Mouse (Mus musculus): ENCODE data around the gene Tmem176a.
"Not testable (repeated sequence)": the region's sequence is repeated elsewhere in the genome, so short reads cannot be mapped to it uniquely, and the experiment has no call there.

Gene Tmem176a

DNA sequence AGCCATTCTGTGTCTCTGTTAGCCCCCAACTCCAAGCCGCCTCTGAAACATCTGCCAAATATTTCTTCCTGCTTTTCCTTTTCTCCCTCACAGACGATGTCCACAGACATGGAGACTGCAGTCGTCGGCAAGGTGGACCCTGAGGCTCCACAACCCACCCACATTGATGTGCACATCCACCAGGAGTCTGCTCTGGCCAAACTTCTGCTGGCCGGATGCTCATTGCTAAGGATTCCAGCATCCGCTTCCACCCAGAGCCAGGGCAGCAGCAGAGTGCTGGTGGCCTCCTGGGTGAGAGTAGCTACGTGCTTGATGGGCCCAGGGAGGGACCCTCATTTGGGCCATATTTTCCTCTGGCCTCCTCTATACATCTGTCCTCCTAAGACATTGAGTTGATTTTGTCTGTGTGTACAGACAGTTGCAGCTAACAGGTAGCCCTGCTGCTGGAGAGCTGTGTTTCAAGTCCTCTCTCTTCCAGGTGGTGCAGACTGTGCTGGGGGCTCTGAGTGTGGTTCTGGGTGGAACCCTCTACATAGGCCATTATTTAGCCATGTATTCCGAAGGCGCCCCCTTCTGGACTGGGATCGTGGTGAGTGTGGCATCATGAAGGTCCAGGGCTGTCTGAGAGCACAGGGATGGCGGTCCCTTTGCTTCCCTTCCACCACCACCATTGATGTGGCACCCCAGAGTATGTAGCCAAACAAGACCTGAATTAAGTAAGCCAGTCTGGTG, 1.6 kb downstream of the Tmem176a start:
- DNase-seq (ENCODE audit: low read depth, low spot score) = no peak

- DNase-seq (ENCODE audit: low read depth, low spot score) = no peak
Observed at GRCm38 (mm10) chr6:48845086-48845485, 4.4 kb downstream of the Tmem176a start.

- DNase-seq (ENCODE audit: low read depth, low spot score) = no peak
Observed at GRCm38 (mm10) chr6:48851820-48852491, 11.2 kb downstream of the Tmem176a start.

DNA sequence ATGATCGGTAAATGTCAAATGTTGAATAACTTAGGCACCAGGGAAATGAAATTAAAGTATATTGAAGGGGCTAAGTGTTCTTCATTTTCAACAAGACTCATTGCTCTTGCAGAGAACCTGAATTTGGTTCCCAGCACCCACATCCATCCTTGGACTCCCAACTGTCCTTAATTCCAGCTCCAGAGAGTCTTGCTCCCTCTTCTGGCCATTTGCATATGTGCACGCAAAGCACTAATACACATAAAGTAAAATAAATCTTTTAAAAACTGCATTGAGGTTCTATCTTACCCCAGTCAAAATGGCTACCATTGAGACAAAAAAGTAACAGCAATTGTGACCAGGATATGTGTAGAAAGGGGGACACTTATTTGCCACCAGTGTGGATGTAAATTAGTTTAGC, 13.4 kb downstream of the Tmem176a start:
- no peak for DNase-seq (ENCODE audit: low read depth, low spot score)

GRCm38 (mm10) chr6:48857613-48858302, 17.0 kb downstream of the Tmem176a start:
- no peak for DNase-seq (ENCODE audit: low read depth, low spot score)

DNA sequence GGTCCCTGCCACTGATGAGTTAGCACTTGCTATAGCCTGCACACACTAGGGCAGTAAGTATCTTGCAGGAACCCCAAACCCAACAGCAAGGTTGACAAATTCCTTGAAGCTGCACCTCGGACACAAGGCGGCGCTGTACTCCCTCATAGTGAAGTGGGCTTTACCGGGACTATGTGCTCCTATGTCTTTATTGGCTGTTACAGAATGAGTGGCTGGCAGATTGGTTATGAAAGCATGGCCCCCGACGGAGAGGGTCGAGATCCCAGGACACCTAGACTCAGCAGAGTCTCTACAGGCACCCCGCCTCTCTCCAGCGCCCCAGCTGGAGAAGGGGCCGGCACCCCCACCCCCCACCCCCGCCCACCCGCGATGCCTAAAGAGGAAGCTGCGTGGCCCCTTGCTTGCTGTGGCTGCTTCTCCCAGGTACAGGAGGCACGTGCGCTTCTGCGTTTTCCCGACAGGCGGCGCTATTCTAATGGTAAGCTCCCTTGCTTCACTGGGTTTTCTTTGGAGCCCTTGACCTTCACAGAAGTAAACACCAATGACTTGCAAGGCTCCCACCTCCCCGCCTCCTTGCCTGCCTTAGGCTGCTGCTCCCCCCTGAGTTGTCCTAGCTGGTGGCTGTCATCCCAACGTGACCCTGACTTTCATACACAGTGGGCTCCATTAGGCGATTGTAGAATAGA, 19.6 kb downstream of the Tmem176a start:
- no peak for DNase-seq (ENCODE audit: low read depth, low spot score)

- DNase-seq (ENCODE audit: low read depth, low spot score) = no peak
Observed at GRCm38 (mm10) chr6:48860851-48861250, 20.1 kb downstream of the Tmem176a start.

DNA sequence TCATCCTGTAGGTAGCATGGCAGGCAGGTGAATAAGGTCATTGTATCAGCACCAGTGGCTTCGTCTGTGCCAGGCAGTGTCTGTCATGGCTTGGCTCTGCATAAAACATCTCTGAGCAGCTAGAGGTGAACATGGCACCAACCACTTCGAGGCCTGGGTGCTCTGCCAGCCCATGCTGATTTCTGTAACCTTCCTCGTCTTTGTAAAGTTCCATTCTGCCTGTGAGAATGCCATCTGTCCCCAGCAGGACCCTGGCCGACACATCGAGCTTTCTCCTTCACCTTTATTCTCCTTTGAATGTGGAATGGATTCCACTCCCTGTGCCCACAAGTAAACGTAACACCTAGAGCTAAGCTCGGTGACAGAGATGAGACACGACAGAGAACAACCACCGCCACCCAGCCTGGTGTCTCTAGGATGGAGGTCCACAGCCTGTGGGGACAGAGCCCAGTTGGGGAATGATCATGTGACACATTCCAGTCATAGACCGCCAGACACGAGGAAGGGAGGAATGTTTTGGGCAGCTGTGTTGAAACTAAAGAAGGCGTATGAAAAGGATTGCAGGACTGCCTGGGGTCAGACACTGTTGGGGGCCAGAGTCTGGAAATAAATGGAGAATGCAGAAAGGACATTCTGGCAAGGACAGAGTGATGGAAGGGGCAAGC, 21.0 kb downstream of the Tmem176a start:
- DNase-seq (ENCODE audit: low read depth, low spot score) = no peak

GRCm38 (mm10) chr6:48862816-48863215, 22.1 kb downstream of the Tmem176a start:
- no peak for DNase-seq (ENCODE audit: low read depth, low spot score)

GRCm38 (mm10) chr6:48863488-48863887, 22.8 kb downstream of the Tmem176a start:
- no peak for DNase-seq (ENCODE audit: low read depth, low spot score)

GRCm38 (mm10) chr6:48864181-48864580, 23.5 kb downstream of the Tmem176a start:
- no peak for DNase-seq (ENCODE audit: low read depth, low spot score)

- DNase-seq (ENCODE audit: low read depth, low spot score) = no peak
Observed at GRCm38 (mm10) chr6:48864723-48865122, 24.0 kb downstream of the Tmem176a start.

GRCm38 (mm10) chr6:48865152-48865745, 24.5 kb downstream of the Tmem176a start:
- DNase-seq (ENCODE audit: low read depth, low spot score) = no peak

- not testable (repeated sequence) for DNase-seq (ENCODE audit: low read depth, low spot score)
Observed at GRCm38 (mm10) chr6:48866355-48866950, 25.7 kb downstream of the Tmem176a start.

DNA sequence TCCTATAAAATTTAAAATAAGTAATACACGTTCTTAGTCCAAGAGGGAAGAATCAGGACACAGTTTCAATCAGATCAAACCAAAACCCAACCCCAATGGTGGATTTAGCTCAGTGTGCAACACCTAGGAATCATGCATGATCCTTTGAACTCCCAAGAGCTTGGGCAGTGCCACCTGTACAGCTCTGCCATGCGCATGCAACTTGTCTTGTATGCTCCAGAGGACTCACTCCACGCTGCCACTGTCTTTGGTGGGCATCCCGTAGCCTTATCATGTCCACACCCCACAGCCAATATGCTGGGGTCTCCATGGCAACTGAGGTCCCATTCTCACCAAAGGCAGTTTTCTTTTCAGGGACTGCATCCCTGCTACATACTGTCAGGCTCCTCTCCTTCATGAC, 26.4 kb downstream of the Tmem176a start:
- DNase-seq (ENCODE audit: low read depth, low spot score) = no peak

- DNase-seq (ENCODE audit: low read depth, low spot score) = no peak
Observed at GRCm38 (mm10) chr6:48869774-48870173, 29.1 kb downstream of the Tmem176a start.

DNA sequence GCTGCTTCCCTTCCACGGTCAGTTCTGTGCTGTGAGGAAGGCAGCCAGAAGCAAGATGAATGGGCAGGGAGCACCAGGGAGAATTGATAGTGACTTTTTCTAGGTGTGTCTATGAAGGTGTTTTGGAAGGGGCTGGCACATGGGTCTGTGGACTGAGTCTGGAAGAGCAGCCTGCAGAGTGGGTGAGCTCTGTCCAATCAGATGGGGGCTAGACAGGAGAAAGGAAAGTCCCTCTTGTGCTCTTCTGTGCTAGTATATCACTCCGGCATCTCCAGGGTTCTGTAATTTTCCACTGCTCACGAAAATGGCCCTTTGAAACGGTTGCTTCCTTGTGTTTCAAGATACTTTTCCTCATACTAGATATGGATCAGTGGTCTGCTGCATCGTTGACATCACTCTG, 31.9 kb downstream of the Tmem176a start, which contains the start of gene Aoc1:
Gene Aoc1 (plus strand): TSS at position 301 of the 400 bp plus-strand sequence.
- DNase-seq (ENCODE audit: low read depth, low spot score) = no peak

DNA sequence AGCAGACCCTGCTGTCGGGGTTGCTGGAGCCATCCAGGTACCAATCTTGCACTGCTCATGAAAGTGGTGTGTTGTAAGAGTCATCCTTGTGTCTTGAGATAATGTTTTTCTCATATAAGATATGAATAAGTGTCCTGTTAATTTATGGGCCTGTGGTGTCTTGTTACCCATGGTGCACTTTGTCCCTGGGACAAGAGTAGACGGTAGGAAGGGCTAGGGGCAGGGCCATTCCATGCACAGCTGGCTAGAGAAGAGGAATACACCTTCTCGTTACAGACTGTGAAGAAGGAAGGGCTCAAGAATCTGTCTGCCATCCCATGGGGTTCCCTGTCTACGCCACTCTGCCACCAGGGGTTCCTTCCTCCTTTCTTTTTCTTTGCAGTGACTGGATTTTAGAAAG, 33.9 kb downstream of the Tmem176a start:
- DNase-seq (ENCODE audit: low read depth, low spot score) = no peak

DNA sequence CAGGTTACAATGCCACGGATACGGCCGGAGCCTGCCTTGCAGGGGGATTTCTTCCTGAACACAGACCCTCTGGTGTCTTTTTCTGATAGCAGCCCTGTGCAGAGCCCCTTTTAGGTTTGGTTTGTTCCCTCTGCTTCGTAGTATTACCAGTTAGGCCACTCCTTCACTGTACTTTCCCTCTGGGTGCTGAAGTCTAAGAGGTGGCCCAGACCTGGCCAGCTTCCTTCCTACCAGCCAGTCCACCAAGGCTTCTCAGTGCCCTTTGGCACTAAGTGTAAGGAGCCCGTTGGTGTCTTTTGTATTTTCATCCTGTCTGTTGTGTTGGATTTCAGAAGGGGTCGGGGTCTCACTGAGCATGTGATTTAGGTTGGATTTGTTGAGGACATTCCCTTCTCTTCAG, 34.8 kb downstream of the Tmem176a start:
- DNase-seq (ENCODE audit: low read depth, low spot score) = no peak

- peak; percentile 44 for DNase-seq (ENCODE audit: low read depth, low spot score)
Observed at GRCm38 (mm10) chr6:48876510-48877135, 35.9 kb downstream of the Tmem176a start.

Data from telencephalon, adult 2 months (tissue).